Mouse (Mus musculus) bone marrow, adult 2 months (tissue): Measurements from ENCODE around the gene Ebf4.

Source experiments
- CTCF ChIP-seq: fragments of 200-500 bp; IDR thresholded peaks from 2 replicates; pipeline ENCODE4 v1.5.1; 2011; ENCODE audit warnings: low read length, control low read depth; ENCODE audit not compliant: control insufficient read depth, insufficient read depth
- POLR2A ChIP-seq: fragments of 200-500 bp; IDR thresholded peaks from 2 replicates; pipeline ENCODE4 v1.6.1; 2011; ENCODE audit warnings: low read depth, mild to moderate bottlenecking, control low read depth, low read length, borderline replicate concordance; ENCODE audit not compliant: control insufficient read depth

DNA sequence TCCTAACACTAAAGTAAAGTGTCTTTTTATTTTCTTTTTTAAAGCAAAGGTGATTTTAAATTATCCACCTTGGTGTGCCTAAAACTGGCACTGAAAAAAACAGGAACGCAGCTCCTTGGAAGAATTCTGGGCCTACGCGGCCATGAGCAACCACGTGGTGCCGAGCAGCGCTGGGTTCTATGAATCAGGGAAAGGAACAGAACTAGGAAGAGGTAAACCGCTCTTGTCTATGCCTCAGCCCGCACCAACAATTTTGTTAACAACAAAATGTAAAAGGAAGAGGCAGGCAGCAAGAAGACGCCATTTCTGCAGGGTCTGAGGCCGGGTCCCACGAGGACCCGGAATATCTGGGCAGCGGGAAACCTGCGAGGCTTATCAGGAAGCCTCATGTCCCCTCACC is 21.2 kb upstream of the Ebf4 start:
- TF ChIP-seq POLR2A (no peak), CTCF (no peak)
